Mouse (Mus musculus) ES-E14 (cell line): ENCODE data around the gene Birc7. TPM values are rescaled to one million over a fixed set of nuclear protein-coding genes. Genes with fewer than 3 reads are reported as not detected.

Experiments used
- DNase-seq: peaks from one replicate; pipeline ENCODE4 v3.0.0-alpha.2; 2013; ENCODE audit warnings: low read depth, low spot score
- H3K27ac ChIP-seq: 2 replicates; pipeline ENCODE4 v1.5.1; 2012; ENCODE audit warnings: low read depth, mild to moderate bottlenecking, low read length, moderate library complexity, mixed read lengths; ENCODE audit not compliant: poor library complexity, insufficient read depth, severe bottlenecking
- H3K36me3 ChIP-seq: 2 replicates; pipeline ENCODE4 v1.6.1; 2012; ENCODE audit warnings: mild to moderate bottlenecking, low read length, moderate library complexity, mixed read lengths; ENCODE audit not compliant: control insufficient read depth, poor library complexity, insufficient read depth, severe bottlenecking
- H3K4me1 ChIP-seq, 2 experiments: fragments of 150-350 bp in 1 of 2; sonication (generic) in 1 of 2; 2 replicates each; pipeline ENCODE4 v1.6.1; 2012; ENCODE audit warnings: low read length in 2 of 2, mild to moderate bottlenecking in 1 of 2, mixed read lengths in 1 of 2; ENCODE audit not compliant: control insufficient read depth in 2 of 2, insufficient read depth in 2 of 2, poor library complexity in 1 of 2
- H3K4me3 ChIP-seq, 2 experiments: fragments of 150-350 bp in 1 of 2; sonication (generic) in 1 of 2; 2 replicates each; pipeline ENCODE4 v1.5.1; 2012; ENCODE audit warnings: low read length in 2 of 2, low read depth in 1 of 2, mild to moderate bottlenecking in 1 of 2, mixed read lengths in 1 of 2; ENCODE audit not compliant: insufficient read depth in 1 of 2, poor library complexity in 1 of 2, severe bottlenecking in 1 of 2
- H3K9ac ChIP-seq: 2 replicates; pipeline ENCODE4 v1.6.1; 2012; ENCODE audit warnings: low read depth, mild to moderate bottlenecking, low read length, mixed read lengths; ENCODE audit not compliant: poor library complexity, insufficient read depth, severe bottlenecking
- H3K9me3 ChIP-seq: fragments of 150-350 bp; sonication (generic); 2 replicates; pipeline ENCODE4 v1.6.1; 2012; ENCODE audit warnings: low read depth, mild to moderate bottlenecking, low read length; ENCODE audit not compliant: control insufficient read depth, insufficient read depth
- CHD2 ChIP-seq: IDR thresholded peaks from 2 replicates; pipeline ENCODE4 v1.6.1; 2014; ENCODE audit warnings: mild to moderate bottlenecking, low read depth, low read length, inconsistent platforms
- HCFC1 ChIP-seq: IDR thresholded peaks from 2 replicates; pipeline ENCODE4 v1.6.1; 2012; ENCODE audit warnings: low read length, inconsistent platforms, borderline replicate concordance; ENCODE audit not compliant: insufficient read depth
- MAFK ChIP-seq: IDR thresholded peaks from 2 replicates; pipeline ENCODE4 v1.6.1; 2014; ENCODE audit warnings: mild to moderate bottlenecking, low read depth, low read length, inconsistent platforms; ENCODE audit not compliant: insufficient read depth
- ZC3H11A ChIP-seq: IDR thresholded peaks from 2 replicates; pipeline ENCODE4 v1.6.1; 2012; ENCODE audit warnings: low read depth, mild to moderate bottlenecking, inconsistent platforms, low read length, borderline replicate concordance
- ZNF384 ChIP-seq: IDR thresholded peaks from 2 replicates; pipeline ENCODE4 v1.6.1; 2012; ENCODE audit warnings: low read depth, low read length, inconsistent platforms
- in situ Hi-C, 2 experiments: fragments of 600-800 bp; cut with MboI; formaldehyde crosslinking; loops; one replicate each; pipeline ENCODE4 v1.15.1; 2025; ENCODE audit warnings: low sequenced_read_pairs in 2 of 2, inconsistent platforms in 1 of 2; ENCODE audit not compliant: unreplicated experiment in 2 of 2
- total RNA-seq: library from RNA; depleted of rRNA; stranded (reverse); fragments of 300-350 nt; gene quantifications from 2 replicates; pipeline ENCODE4 v1.2.3, GENCODE M21; 2012

Gene Birc7
- total RNA-seq, 1 experiment, result 2.1 TPM

DNA sequence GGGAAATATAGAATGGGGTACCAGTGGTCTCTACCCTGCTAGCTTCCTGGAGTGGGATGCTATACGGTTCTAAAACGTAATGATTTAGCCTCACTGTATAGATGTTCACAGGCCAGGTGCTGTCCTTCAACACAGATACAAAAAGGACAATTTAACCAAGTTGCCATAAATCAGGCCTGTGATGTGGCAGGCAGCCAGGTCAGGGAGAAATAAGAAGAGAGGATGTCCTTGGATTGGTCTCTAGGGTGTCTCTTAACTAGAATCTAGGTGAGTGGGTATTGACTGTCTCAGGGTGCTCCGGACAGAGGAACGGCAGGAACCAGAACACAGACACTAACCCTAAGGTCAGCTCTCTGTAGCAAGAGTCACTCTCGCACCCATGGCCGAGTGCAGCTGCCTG lies 6.1 kb upstream of the Birc7 start:
- DNase-seq, result no peak
- H3K9ac ChIP-seq, result no peak overlapping the region
- no peak overlapping the region for H3K27ac ChIP-seq
- H3K4me1 ChIP-seq, result no peaks in the 10 kb centered on the region; a peak in 1 of 4 replicates
- H3K36me3 ChIP-seq, result peaks cover 10% of the 10 kb centered on the region
- in situ Hi-C loops, result no loop called here
- H3K4me3 ChIP-seq, result no peak overlapping the region
- no peaks in the 10 kb centered on the region for H3K9me3 ChIP-seq
- TF ChIP-seq HCFC1 (no peak), ZNF384 (no peak), ZC3H11A (no peak), MAFK (no peak), CHD2 (no peak)

DNA sequence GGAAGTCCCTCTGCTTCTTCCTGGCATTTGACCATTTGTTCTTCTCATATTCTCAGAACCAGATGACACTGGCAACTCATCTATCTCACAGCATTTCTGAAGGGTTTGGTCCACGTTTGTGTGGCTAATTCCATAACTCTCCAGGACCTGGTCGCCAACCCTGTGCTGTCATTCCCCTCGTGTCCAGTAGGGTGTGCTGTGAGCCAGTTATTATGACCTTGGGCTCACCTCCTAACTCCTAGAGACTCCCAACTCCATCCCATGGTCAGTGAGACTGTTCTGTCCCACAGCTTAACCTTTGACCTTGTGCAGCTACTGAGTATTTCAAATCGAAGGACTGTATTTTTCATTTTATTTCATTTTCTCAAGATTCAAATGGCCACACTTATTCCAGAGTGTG lies 3.6 kb upstream of the Birc7 start:
- DNase-seq, result peak; percentile 46
- Histone ChIP-seq H3K4me1 (peaks cover 0 to 3% of the 10 kb centered on the region in 2 experiments; a peak in 1 of 4 replicates), H3K9ac (no peak overlapping the region), H3K27ac (no peak overlapping the region), H3K4me3 (no peak overlapping the region), H3K36me3 (no peaks in the 10 kb centered on the region), H3K9me3 (no peaks in the 10 kb centered on the region)
- TF ChIP-seq HCFC1, result no peak
- peak; percentile 50; the same call in 1 of the 2 replicates for TF ChIP-seq ZC3H11A
- in situ Hi-C loops, result no loop called here

DNA sequence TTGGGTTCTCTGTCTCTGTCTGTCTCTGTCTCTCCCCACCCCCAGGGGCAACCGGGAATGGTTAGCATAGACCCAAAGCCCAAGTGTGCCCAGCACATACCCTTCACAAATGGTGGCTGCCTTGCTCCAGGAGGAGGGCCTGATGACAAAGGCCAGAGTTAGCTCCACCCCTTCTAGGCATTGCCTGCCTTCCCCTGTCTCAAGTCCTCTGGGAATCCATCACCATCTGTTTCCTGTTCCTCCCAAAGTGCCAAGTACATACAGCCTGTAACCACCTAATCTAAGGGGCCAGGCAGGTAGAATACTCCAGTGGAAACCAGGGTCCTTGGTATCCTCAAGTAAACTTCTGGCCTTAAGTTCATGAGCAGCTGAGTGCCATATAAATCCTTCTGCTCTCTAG lies 3.6 kb downstream of the Birc7 start:
- Histone ChIP-seq H3K36me3 (no peaks in the 10 kb centered on the region), H3K4me1 (peaks cover 2 to 10% of the 10 kb centered on the region in 2 experiments; a peak in 2 of 4 replicates), H3K9me3 (no peaks in the 10 kb centered on the region), H3K27ac (no peak overlapping the region), H3K9ac (no peak overlapping the region), H3K4me3 (no peak overlapping the region)
- in situ Hi-C loops, result no loop called here
- TF ChIP-seq ZNF384 (no peak), CHD2 (no peak), MAFK (no peak), HCFC1 (no peak), ZC3H11A (no peak)
- no peak for DNase-seq

DNA sequence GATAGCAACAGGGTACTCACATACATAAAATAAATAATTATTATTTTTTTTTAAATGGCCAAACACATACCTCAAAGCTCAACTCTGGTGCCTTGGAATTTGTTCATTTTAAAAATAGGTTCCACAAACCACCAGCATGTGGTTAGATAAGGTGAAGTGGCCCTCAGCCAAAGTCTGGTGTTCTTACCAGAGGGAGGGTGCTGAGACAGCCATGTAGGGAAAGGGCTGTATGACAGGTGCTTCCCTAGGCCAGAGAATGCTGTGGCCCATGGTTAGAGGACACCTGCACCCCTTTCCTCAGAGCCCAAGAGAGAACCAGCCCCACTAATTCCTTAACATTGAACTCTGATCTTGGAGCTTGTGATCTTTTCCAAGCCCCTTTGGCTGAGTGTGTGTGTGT lies 11.4 kb downstream of the Birc7 start:
- Histone ChIP-seq H3K36me3 (no peaks in the 10 kb centered on the region), H3K9me3 (no peaks in the 10 kb centered on the region), H3K9ac (no peak overlapping the region), H3K4me3 (no peak overlapping the region), H3K27ac (no peak overlapping the region), H3K4me1 (no peaks in the 10 kb centered on the region)
- DNase-seq, result no peak
- no peak for TF ChIP-seq CHD2
- in situ Hi-C loops, result no loop called here

DNA sequence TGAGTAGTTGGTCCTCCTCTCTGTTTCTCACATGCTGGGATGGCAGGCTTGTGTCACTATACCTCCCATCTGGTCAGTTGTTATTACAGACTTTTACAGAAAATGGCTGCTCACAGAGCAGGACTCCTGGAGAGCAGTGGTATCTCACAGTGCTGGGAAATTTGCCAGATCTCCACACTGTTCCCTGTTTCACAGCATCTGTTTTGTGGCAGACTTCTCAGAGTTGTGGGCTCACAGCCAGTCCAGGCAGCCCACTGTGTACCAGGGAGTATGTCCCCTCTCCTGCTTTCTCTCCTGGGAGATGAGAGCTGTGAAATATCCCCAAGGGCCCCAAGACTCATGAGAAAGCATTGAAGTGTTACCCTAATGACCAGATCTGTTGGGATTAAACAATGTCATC lies 13.0 kb downstream of the Birc7 start:
- Histone ChIP-seq H3K9me3 (no peaks in the 10 kb centered on the region), H3K4me3 (no peak overlapping the region), H3K36me3 (no peaks in the 10 kb centered on the region), H3K27ac (no peak overlapping the region), H3K9ac (no peak overlapping the region), H3K4me1 (no peaks in the 10 kb centered on the region)
- no peak for TF ChIP-seq HCFC1
- no peak for TF ChIP-seq MAFK
- TF ChIP-seq CHD2, result no peak
- TF ChIP-seq ZNF384, result no peak
- TF ChIP-seq ZC3H11A, result no peak
- in situ Hi-C loops, result no loop called here
- no peak for DNase-seq
